Mouse (Mus musculus) bone marrow macrophage, adult 2 months (primary cell): ENCODE data around the gene Wfdc1.

Experiments
- CTCF ChIP-seq: IDR thresholded peaks from 2 replicates; pipeline ENCODE4 v1.5.1; 2012; ENCODE audit warnings: low read depth, mild to moderate bottlenecking, low read length, moderate library complexity
- POLR2A ChIP-seq: IDR thresholded peaks from 2 replicates; pipeline ENCODE4 v1.6.1; 2012; ENCODE audit warnings: mild to moderate bottlenecking, low read depth, low read length, borderline replicate concordance

- TF ChIP-seq POLR2A (no peak), CTCF (no peak)
Measured at GRCm38 (mm10) chr8:119732072-119732471, 65.9 kb downstream of the Wfdc1 start.
